Mouse (Mus musculus) layer of hippocampus, postnatal 10 days (tissue): ENCODE measurements at regions not wholly inside any gene's neighbourhood (a gene's known extent, or its start where the extent isn't known, plus 50 kb on each side); places are given as distances from the start of the nearest gene placed in this dataset.
"Not testable (repeated sequence)": the region's sequence is repeated elsewhere in the genome, so short reads cannot be mapped to it uniquely, and the experiment has no call there.

ENCODE experiments used
- DNase-seq, 2 experiments: peaks; one replicate each; pipeline ENCODE4 v3.0.0; 2021; ENCODE audit warnings: low spot score in 2 of 2

GRCm38 (mm10) chr5:134848981-134849380 is 57.6 kb downstream of the Tmem270 start:
- DNase-seq, result no peak

GRCm38 (mm10) chr5:134848571-134848970 is 58.0 kb downstream of the Tmem270 start:
- DNase-seq, result no peak

- DNase-seq, result no peak
Observed at GRCm38 (mm10) chr5:134845416-134845815, 61.1 kb downstream of the Tmem270 start.

GRCm38 (mm10) chr5:134844216-134844615 is 62.3 kb downstream of the Tmem270 start:
- not testable (repeated sequence) for DNase-seq

- DNase-seq, result no peak
Observed at GRCm38 (mm10) chr5:134841205-134841980, 65.1 kb downstream of the Tmem270 start.

GRCm38 (mm10) chr5:134836489-134836888 is 70.0 kb downstream of the Tmem270 start:
- no peak for DNase-seq

GRCm38 (mm10) chr5:134832896-134833295 is 73.6 kb downstream of the Tmem270 start:
- DNase-seq, result no peak

- no peak for DNase-seq
Observed at GRCm38 (mm10) chr5:134817671-134818070, 70.5 kb upstream of the Eln start.

GRCm38 (mm10) chr5:134809121-134809520 is 62.0 kb upstream of the Eln start:
- no peak for DNase-seq

- DNase-seq, result peak; percentile 44 to 54
Observed at GRCm38 (mm10) chr5:134804291-134805049, 57.3 kb upstream of the Eln start.

GRCm38 (mm10) chr5:134802161-134802719 is 55.1 kb upstream of the Eln start:
- DNase-seq, result no peak

GRCm38 (mm10) chr5:134800481-134800880 is 53.4 kb upstream of the Eln start:
- DNase-seq, result no peak

GRCm38 (mm10) chr5:134799911-134800310 is 52.8 kb upstream of the Eln start:
- no peak for DNase-seq

- DNase-seq, result peak in 1 of 2 experiments; percentile 9
Observed at GRCm38 (mm10) chr5:134797688-134798094, 50.6 kb upstream of the Eln start.
